Mouse (Mus musculus) heart, adult 2 months (tissue): ENCODE measurements at regions not wholly inside any gene's neighbourhood (a gene's known extent, or its start where the extent isn't known, plus 50 kb on each side); places are given as distances from the start of the nearest gene placed in this dataset.

Experiments
- DNase-seq, 2 experiments: peaks; one replicate each; pipeline ENCODE4 v3.0.0; 2021
- H3K27ac ChIP-seq: fragments of 200-600 bp; 2 replicates; pipeline ENCODE4 v1.8.1; 2022
- H3K27me3 ChIP-seq: fragments of 200-500 bp; 2 replicates; pipeline ENCODE4 v1.6.1; 2012; ENCODE audit warnings: mild to moderate bottlenecking, low read length, inconsistent platforms, mixed read lengths; ENCODE audit not compliant: control insufficient read depth, insufficient read depth
- H3K36me3 ChIP-seq: fragments of 200-500 bp; 2 replicates; pipeline ENCODE4 v1.6.1; 2012; ENCODE audit warnings: low read length, inconsistent platforms; ENCODE audit not compliant: control insufficient read depth, insufficient read depth
- H3K4me1 ChIP-seq: fragments of 200-500 bp; 2 replicates; pipeline ENCODE4 v1.6.1; 2011; ENCODE audit warnings: low read length; ENCODE audit not compliant: control insufficient read depth, insufficient read depth
- H3K4me3 ChIP-seq: fragments of 200-600 bp; 2 replicates; pipeline ENCODE4 v1.8.1; 2022
- H3K79me2 ChIP-seq: fragments of 200-500 bp; replicated peaks from 2 replicates; pipeline ENCODE4 v1.6.1; 2012; ENCODE audit warnings: mild to moderate bottlenecking, inconsistent platforms, low read length, moderate library complexity, mixed read lengths; ENCODE audit not compliant: control insufficient read depth, insufficient read depth
- H3K9ac ChIP-seq: fragments of 200-500 bp; 2 replicates; pipeline ENCODE4 v1.6.1; 2012; ENCODE audit warnings: low read depth, mild to moderate bottlenecking, control low read depth, inconsistent platforms, low read length, mixed read lengths
- CTCF ChIP-seq: fragments of 200-600 bp; IDR thresholded peaks from 2 replicates; pipeline ENCODE4 v1.8.1; 2022; ENCODE audit warnings: antibody characterized with exemption, mild to moderate bottlenecking, moderate library complexity
- EP300 ChIP-seq: fragments of 200-500 bp; IDR thresholded peaks from 2 replicates; pipeline ENCODE4 v1.6.1; 2011; ENCODE audit warnings: low read depth, low read length, control low read depth; ENCODE audit not compliant: insufficient read depth
- POLR2A ChIP-seq: fragments of 200-500 bp; IDR thresholded peaks from 2 replicates; pipeline ENCODE4 v1.6.1; 2011; ENCODE audit warnings: mild to moderate bottlenecking, low read depth, low read length, control low read depth; ENCODE audit not compliant: insufficient read depth
- WGBS: fragments of 180-500 bp; shearing (Covaris S2); methylation state at CpG from one replicate; pipeline ENCODE4 v1.1.7; 2018; 5-methylcytosine and 5-hydroxymethylcytosine counted together
- intact Hi-C: fragments of 180-260 bp; cut with DNase I; formaldehyde crosslinking; loops from one replicate; pipeline ENCODE4 v1.15.1; 2025

- Histone ChIP-seq H3K4me1 (no peaks in the 10 kb centered on the region), H3K36me3 (no peaks in the 10 kb centered on the region), H3K9ac (no peak overlapping the region), H3K27ac (no peak overlapping the region), H3K27me3 (no peaks in the 10 kb centered on the region), H3K4me3 (no peak overlapping the region), H3K79me2 (no peaks in the 10 kb centered on the region)
- 65% methylated on average over 3 of the region's 3 CpGs for WGBS
- intact Hi-C loops = no loop called here
- TF ChIP-seq CTCF = no peak
- TF ChIP-seq POLR2A = no peak
- TF ChIP-seq EP300 = no peak
- no peak for DNase-seq
Observed at GRCm38 (mm10) chr12:93207596-93207995, 1358.6 kb upstream of the Sel1l start.

DNA sequence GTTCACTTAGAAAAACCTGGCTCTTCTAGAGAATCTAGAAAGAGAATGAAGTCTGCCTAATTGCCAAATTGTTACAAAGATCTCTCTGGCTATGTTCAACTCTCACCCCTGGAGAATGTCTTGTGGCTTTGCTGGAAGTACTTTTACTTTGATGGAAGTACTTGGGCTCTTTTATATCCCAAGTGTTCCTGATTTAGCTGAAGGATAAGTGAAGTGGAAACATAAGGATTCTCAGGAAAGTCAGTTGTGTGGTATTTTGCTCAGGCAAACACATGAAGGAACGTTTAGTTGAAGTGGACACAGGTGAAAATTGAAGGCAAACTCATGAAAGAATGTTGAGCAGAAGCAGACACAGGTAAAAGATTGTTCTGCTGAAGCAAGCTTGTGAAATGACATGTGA is 1340.0 kb upstream of the Sel1l start:
- Histone ChIP-seq H3K79me2 (no peaks in the 10 kb centered on the region), H3K27me3 (no peaks in the 10 kb centered on the region), H3K4me1 (no peaks in the 10 kb centered on the region), H3K36me3 (no peaks in the 10 kb centered on the region), H3K4me3 (no peak overlapping the region), H3K9ac (no peak overlapping the region), H3K27ac (no peak overlapping the region)
- intact Hi-C loops = no loop called here
- no peak for DNase-seq
- WGBS = 35% methylated on average over 1 of the region's 1 CpGs
- no peak for TF ChIP-seq POLR2A

- Histone ChIP-seq H3K27ac (no peak overlapping the region), H3K9ac (no peak overlapping the region), H3K27me3 (no peaks in the 10 kb centered on the region), H3K4me3 (no peak overlapping the region), H3K36me3 (no peaks in the 10 kb centered on the region), H3K4me1 (no peaks in the 10 kb centered on the region), H3K79me2 (no peaks in the 10 kb centered on the region)
- intact Hi-C loops = no loop called here
- DNase-seq = no peak
- 59% methylated on average over 5 of the region's 5 CpGs for WGBS
- no peak for TF ChIP-seq CTCF
- no peak for TF ChIP-seq POLR2A
- TF ChIP-seq EP300 = no peak
Observed at GRCm38 (mm10) chr12:93173744-93174143, 1324.8 kb upstream of the Sel1l start.

GRCm38 (mm10) chr12:93160252-93160651 is 1311.3 kb upstream of the Sel1l start:
- H3K27ac ChIP-seq = no peak overlapping the region
- no peaks in the 10 kb centered on the region for H3K27me3 ChIP-seq
- no peak for TF ChIP-seq CTCF
- no peak overlapping the region for H3K9ac ChIP-seq
- intact Hi-C loops = no loop called here
- no peak overlapping the region for H3K4me3 ChIP-seq
- no peak for DNase-seq
- no peaks in the 10 kb centered on the region for H3K36me3 ChIP-seq
- WGBS = 81% methylated on average over 4 of the region's 4 CpGs
- no peaks in the 10 kb centered on the region for H3K4me1 ChIP-seq
- no peaks in the 10 kb centered on the region for H3K79me2 ChIP-seq

- H3K9ac ChIP-seq = no peak overlapping the region
- TF ChIP-seq CTCF (peak; percentile 60), POLR2A (no peak)
- H3K27me3 ChIP-seq = no peaks in the 10 kb centered on the region
- WGBS = 49% methylated on average over 6 of the region's 6 CpGs
- H3K27ac ChIP-seq = no peak overlapping the region
- DNase-seq = no peak
- H3K36me3 ChIP-seq = no peaks in the 10 kb centered on the region
- intact Hi-C loops = no loop called here
- no peaks in the 10 kb centered on the region for H3K79me2 ChIP-seq
- no peaks in the 10 kb centered on the region for H3K4me1 ChIP-seq
- no peak overlapping the region for H3K4me3 ChIP-seq
Observed at GRCm38 (mm10) chr12:93152618-93153245, 1303.8 kb upstream of the Sel1l start.

- Histone ChIP-seq H3K9ac (no peak overlapping the region), H3K4me1 (no peaks in the 10 kb centered on the region), H3K27me3 (no peaks in the 10 kb centered on the region), H3K79me2 (no peaks in the 10 kb centered on the region), H3K27ac (no peak overlapping the region), H3K4me3 (no peak overlapping the region), H3K36me3 (no peaks in the 10 kb centered on the region)
- DNase-seq = no peak
- WGBS = 57% methylated on average over 7 of the region's 7 CpGs
- intact Hi-C loops = no loop called here
- TF ChIP-seq POLR2A = no peak
Observed at GRCm38 (mm10) chr12:93151530-93151929, 1302.6 kb upstream of the Sel1l start.

DNA sequence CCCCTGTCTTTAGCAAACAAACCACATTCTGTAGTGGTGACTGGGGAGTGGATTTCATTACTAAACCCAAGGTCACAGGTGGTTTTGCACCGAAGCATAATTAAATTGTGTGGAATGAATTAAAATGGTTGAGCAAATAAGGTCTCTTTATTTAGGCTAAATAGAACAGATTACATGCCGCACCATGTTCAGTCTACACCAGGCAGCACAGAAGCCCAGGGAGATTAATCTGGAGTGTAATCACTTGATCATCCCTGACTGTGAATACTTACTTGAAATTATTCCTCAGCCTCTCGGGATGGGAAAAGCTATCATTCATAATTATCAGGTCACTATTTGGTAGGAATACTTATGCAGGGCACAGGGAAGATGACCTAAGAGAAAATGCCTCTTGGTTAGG is 1293.3 kb upstream of the Sel1l start:
- no peak overlapping the region for H3K27ac ChIP-seq
- intact Hi-C loops = no loop called here

More for the DNA sequence above, 1293.3 kb upstream of the Sel1l start:
- no peak for DNase-seq
- WGBS = 73% methylated on average over 3 of the region's 3 CpGs
- Histone ChIP-seq H3K9ac (no peak overlapping the region), H3K36me3 (no peaks in the 10 kb centered on the region), H3K4me3 (no peak overlapping the region), H3K79me2 (no peaks in the 10 kb centered on the region), H3K27me3 (no peaks in the 10 kb centered on the region), H3K4me1 (no peaks in the 10 kb centered on the region)
- TF ChIP-seq EP300 = no peak
- TF ChIP-seq POLR2A = no peak
- TF ChIP-seq CTCF = no peak
